ENCODE assay signal across 8 mouse cellular contexts in the genomic region with DNA sequence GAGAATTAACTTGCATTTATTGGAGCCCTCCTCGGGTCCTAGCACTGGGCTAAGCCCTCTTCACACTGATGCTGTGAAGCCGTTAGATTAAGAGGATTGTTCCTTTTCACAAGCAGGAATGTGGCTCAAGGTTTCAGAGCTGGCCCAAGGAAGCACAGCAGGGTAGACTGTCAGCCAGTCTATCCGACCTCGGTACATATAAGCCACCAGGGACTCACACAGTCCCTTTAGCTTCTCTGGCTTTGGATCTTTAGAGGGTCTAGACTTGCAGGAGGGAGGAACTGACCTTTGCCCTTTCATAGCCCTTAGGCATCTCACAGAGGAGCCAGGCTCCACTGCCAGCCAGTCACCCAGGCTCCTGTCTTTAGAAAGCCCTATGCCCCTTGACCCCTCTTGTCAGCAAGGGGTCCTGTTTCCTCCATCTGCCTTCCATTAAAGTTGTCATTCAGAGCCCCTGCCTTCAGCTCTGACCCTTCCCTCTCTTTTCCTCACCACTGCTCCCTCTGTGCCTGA. TPM values are rescaled to one million over a fixed set of nuclear protein-coding genes. Genes with fewer than 3 reads are reported as not detected.
DNase-seq lines count a peak whose midpoint lies in the region; ATAC-seq and TF ChIP-seq lines count a peak whose summit lies in the region.

A gene (minus strand): TSS at position 51 of the 513 bp plus-strand sequence.

- TF ChIP-seq POLR2A in bone marrow macrophage, adult 2 months (IDR thresholded peaks at IDR 0.05; ENCODE audit: borderline replicate concordance, low read depth, low read length) = no peak
- TF ChIP-seq POLR2A in limb, embryonic 14.5 days (IDR thresholded peaks at IDR 0.05; ENCODE audit: borderline replicate concordance, extremely low read depth, insufficient read depth, insufficient read length) = no peak

- no peak for TF ChIP-seq CTCF in left cerebral cortex, adult 2 months (IDR thresholded peaks at IDR 0.05)
- no peak for TF ChIP-seq CTCF in bone marrow macrophage, adult 2 months (IDR thresholded peaks at IDR 0.05; ENCODE audit: low read depth, low read length)
- TF ChIP-seq CTCF in stomach, postnatal 0 days (IDR thresholded peaks at IDR 0.05; ENCODE audit: low read depth) = no peak

- DNase-seq in left cerebral cortex, adult 2 months (ENCODE audit: extremely low spot score in 1 of 2, low spot score in 2 of 2) = no peak
- DNase-seq in left cerebral cortex, adult 9 months (ENCODE audit: low spot score in 2 of 2) = no peak
- DNase-seq in heart, postnatal 10 days = no peak
- no peak for DNase-seq in limb, embryonic 14.5 days (ENCODE audit: low spot score)
- no peak for DNase-seq in stomach, postnatal 0 days (ENCODE audit: low spot score)
- no peak for DNase-seq in frontal cortex, postnatal 10 days (ENCODE audit: low spot score in 2 of 2)
- DNase-seq in gastrocnemius, adult 8-10 months (ENCODE audit: low spot score in 2 of 2) = no peak

- WGBS in limb, embryonic 14.5 days = 8% methylated on average over 4 of the region's 4 CpGs
- 37% methylated on average over 4 of the region's 4 CpGs for WGBS in stomach, postnatal 0 days

- no peaks in the 10 kb centered on the region for H3K27me3 ChIP-seq in limb, embryonic 14.5 days (ENCODE audit: control insufficient read depth, insufficient read depth, low read length)
- no peaks in the 10 kb centered on the region for H3K27me3 ChIP-seq in stomach, postnatal 0 days (ENCODE audit: control insufficient read depth, insufficient read depth, low read length)

- H3K4me3 ChIP-seq in left cerebral cortex, adult 2 months = no peak within 1 kb of the TSS
- H3K4me3 ChIP-seq in bone marrow macrophage, adult 2 months (ENCODE audit: insufficient read depth, low read length) = no peak within 1 kb of the TSS
- no peak within 1 kb of the TSS for H3K4me3 ChIP-seq in limb, embryonic 14.5 days (replicated peaks; ENCODE audit: low read length)
- no peak within 1 kb of the TSS for H3K4me3 ChIP-seq in stomach, postnatal 0 days (ENCODE audit: low read depth, low read length)

- peaks cover 12% of the 10 kb centered on the region for H3K4me1 ChIP-seq in bone marrow macrophage, adult 2 months (ENCODE audit: control insufficient read depth, insufficient read depth, low read length)
- H3K4me1 ChIP-seq in limb, embryonic 14.5 days (ENCODE audit: control insufficient read depth, insufficient read depth, low read length) = peaks cover 35% of the 10 kb centered on the region
- H3K4me1 ChIP-seq in stomach, postnatal 0 days (replicated peaks; ENCODE audit: control insufficient read depth, insufficient read depth) = peaks cover 5% of the 10 kb centered on the region; the same call in 1 of the 2 replicates

- ATAC-seq in limb, embryonic 14.5 days (ENCODE audit: low FRiP score, low read depth) = no peak
- no peak for ATAC-seq in stomach, postnatal 0 days (ENCODE audit: low FRiP score, low TSS enrichment)

- no peaks in the 10 kb centered on the region for H3K9me3 ChIP-seq in limb, embryonic 14.5 days (ENCODE audit: control insufficient read depth, low read length)
- H3K9me3 ChIP-seq in stomach, postnatal 0 days (ENCODE audit: control insufficient read depth, low read length) = no peaks in the 10 kb centered on the region

- no peak within 1 kb of the TSS for H3K4me2 ChIP-seq in limb, embryonic 14.5 days (replicated peaks; ENCODE audit: low read depth, low read length, severe bottlenecking)
- H3K4me2 ChIP-seq in stomach, postnatal 0 days (replicated peaks; ENCODE audit: low read depth) = no peak within 1 kb of the TSS

- no peak within 1 kb of the TSS for H3K9ac ChIP-seq in limb, embryonic 14.5 days (ENCODE audit: low read depth, low read length, severe bottlenecking)
- H3K9ac ChIP-seq in stomach, postnatal 0 days (ENCODE audit: low read length) = no peak within 1 kb of the TSS

- peaks cover 12% of the 10 kb centered on the region for H3K36me3 ChIP-seq in limb, embryonic 14.5 days (ENCODE audit: control insufficient read depth, insufficient read depth, low read length)
- peaks cover 5% of the 10 kb centered on the region; the same call in 1 of the 2 replicates for H3K36me3 ChIP-seq in stomach, postnatal 0 days (ENCODE audit: control insufficient read depth, insufficient read depth, low read length)

- no peak within 1 kb of the TSS for H3K27ac ChIP-seq in left cerebral cortex, adult 2 months
- H3K27ac ChIP-seq in bone marrow macrophage, adult 2 months (ENCODE audit: insufficient read depth, low read depth, low read length) = no peak within 1 kb of the TSS
- H3K27ac ChIP-seq in limb, embryonic 14.5 days (replicated peaks; ENCODE audit: low read depth, low read length) = no peak within 1 kb of the TSS
- no peak within 1 kb of the TSS for H3K27ac ChIP-seq in stomach, postnatal 0 days (replicated peaks)

- TF ChIP-seq EP300 in stomach, postnatal 0 days (optimal IDR thresholded peaks at IDR 0.05) = no peak

- intact Hi-C loops in left cerebral cortex, adult 2 months (cut with DNase I) = no loop called here
- intact Hi-C loops in heart, postnatal 10 days (cut with DNase I) = no loop called here

RNA-seq across cellular contexts. Expression of the gene that starts here (rescaled TPM):
- total RNA-seq in left cerebral cortex, adult 2 months (2021) = 10 to 100 TPM; 35.4 to 40.5 TPM
- polyA plus RNA-seq in bone marrow macrophage, adult 2 months (2012; ENCODE audit: insufficient read depth, insufficient read length, missing spikeins) = 19.2 and 19.6 TPM in 2 replicates
- 10 to 100 TPM; 12.0 to 13.5 TPM for total RNA-seq in heart, postnatal 10 days (2021)
- polyA plus RNA-seq in limb, embryonic 14.5 days (2012; rRNA removed) = 36.8 and 48.7 TPM in 2 replicates
- 29.5 and 31.8 TPM in 2 replicates for polyA plus RNA-seq in limb, embryonic 14.5 days (2014; fragmentation: Nextera tagmentation; extraction: Ambion mirVana)
- 17.2 and 19.6 TPM in 2 replicates for polyA plus RNA-seq in stomach, postnatal 0 days (2015; fragmentation: Nextera tagmentation; extraction: Ambion mirVana)
- total RNA-seq in gastrocnemius, adult 8-10 months (2022) = 1 to 10 TPM; 6.3 to 7.9 (median 7.2) TPM
